Mouse (Mus musculus): ENCODE measurements around the gene Ankrd33. TPM values are rescaled to one million over a fixed set of nuclear protein-coding genes. Genes with fewer than 3 reads are reported as not detected.

Ankrd33 gene
- not detected in 2 replicates for polyA plus RNA-seq (2012; ENCODE audit: insufficient read depth, insufficient read length, missing spikeins)

GRCm38 (mm10) chr15:101115511-101116110 is at the start of gene Ankrd33:
Gene Ankrd33 (plus strand): TSS chr15:101115755.
- no peak for TF ChIP-seq CTCF (IDR thresholded peaks at IDR 0.05; ENCODE audit: low read depth, low read length)
- TF ChIP-seq POLR2A (IDR thresholded peaks at IDR 0.05; ENCODE audit: borderline replicate concordance, low read depth, low read length) = no peak
- no peak within 1 kb of the TSS for H3K27ac ChIP-seq (ENCODE audit: insufficient read depth, low read depth, low read length)
- H3K4me1 ChIP-seq (ENCODE audit: control insufficient read depth, insufficient read depth, low read length) = peaks cover 25% of the 10 kb centered on the region
- H3K4me3 ChIP-seq (ENCODE audit: insufficient read depth, low read length) = no peak within 1 kb of the TSS

GRCm38 (mm10) chr15:101066364-101066847 is 49.1 kb upstream of the Ankrd33 start:
- Histone ChIP-seq H3K4me1 (ENCODE audit: control insufficient read depth, insufficient read depth, low read length) (no peaks in the 10 kb centered on the region), H3K4me3 (ENCODE audit: insufficient read depth, low read length) (no peak overlapping the region), H3K27ac (ENCODE audit: insufficient read depth, low read depth, low read length) (no peak overlapping the region)
- TF ChIP-seq CTCF (IDR thresholded peaks at IDR 0.05; ENCODE audit: low read depth, low read length) (no peak), POLR2A (IDR thresholded peaks at IDR 0.05; ENCODE audit: borderline replicate concordance, low read depth, low read length) (no peak)

- Histone ChIP-seq H3K4me1 (ENCODE audit: control insufficient read depth, insufficient read depth, low read length) (no peaks in the 10 kb centered on the region), H3K4me3 (ENCODE audit: insufficient read depth, low read length) (no peak overlapping the region), H3K27ac (ENCODE audit: insufficient read depth, low read depth, low read length) (no peak overlapping the region)
- no peak for TF ChIP-seq CTCF (IDR thresholded peaks at IDR 0.05; ENCODE audit: low read depth, low read length)
- no peak for TF ChIP-seq POLR2A (IDR thresholded peaks at IDR 0.05; ENCODE audit: borderline replicate concordance, low read depth, low read length)
Observed at GRCm38 (mm10) chr15:101066920-101067696, 48.4 kb upstream of the Ankrd33 start.

- Histone ChIP-seq H3K4me1 (ENCODE audit: control insufficient read depth, insufficient read depth, low read length) (no peaks in the 10 kb centered on the region), H3K4me3 (ENCODE audit: insufficient read depth, low read length) (no peak overlapping the region), H3K27ac (ENCODE audit: insufficient read depth, low read depth, low read length) (no peak overlapping the region)
- TF ChIP-seq CTCF (IDR thresholded peaks at IDR 0.05; ENCODE audit: low read depth, low read length) = no peak
- no peak for TF ChIP-seq POLR2A (IDR thresholded peaks at IDR 0.05; ENCODE audit: borderline replicate concordance, low read depth, low read length)
Observed at GRCm38 (mm10) chr15:101068029-101068428, 47.5 kb upstream of the Ankrd33 start.

GRCm38 (mm10) chr15:101068671-101069070 is 46.9 kb upstream of the Ankrd33 start:
- TF ChIP-seq POLR2A (IDR thresholded peaks at IDR 0.05; ENCODE audit: borderline replicate concordance, low read depth, low read length) = no peak
- TF ChIP-seq CTCF (IDR thresholded peaks at IDR 0.05; ENCODE audit: low read depth, low read length) = no peak
- H3K27ac ChIP-seq (ENCODE audit: insufficient read depth, low read depth, low read length) = no peak overlapping the region
- no peak overlapping the region for H3K4me3 ChIP-seq (ENCODE audit: insufficient read depth, low read length)
- H3K4me1 ChIP-seq (ENCODE audit: control insufficient read depth, insufficient read depth, low read length) = no peaks in the 10 kb centered on the region

GRCm38 (mm10) chr15:101069641-101070190 is 45.8 kb upstream of the Ankrd33 start:
- H3K4me1 ChIP-seq (ENCODE audit: control insufficient read depth, insufficient read depth, low read length) = no peaks in the 10 kb centered on the region
- no peak overlapping the region for H3K27ac ChIP-seq (ENCODE audit: insufficient read depth, low read depth, low read length)
- no peak overlapping the region for H3K4me3 ChIP-seq (ENCODE audit: insufficient read depth, low read length)
- TF ChIP-seq POLR2A (IDR thresholded peaks at IDR 0.05; ENCODE audit: borderline replicate concordance, low read depth, low read length) = no peak
- no peak for TF ChIP-seq CTCF (IDR thresholded peaks at IDR 0.05; ENCODE audit: low read depth, low read length)

- Histone ChIP-seq H3K27ac (ENCODE audit: insufficient read depth, low read depth, low read length) (no peak overlapping the region), H3K4me3 (ENCODE audit: insufficient read depth, low read length) (no peak overlapping the region), H3K4me1 (ENCODE audit: control insufficient read depth, insufficient read depth, low read length) (no peaks in the 10 kb centered on the region)
- no peak for TF ChIP-seq CTCF (IDR thresholded peaks at IDR 0.05; ENCODE audit: low read depth, low read length)
- TF ChIP-seq POLR2A (IDR thresholded peaks at IDR 0.05; ENCODE audit: borderline replicate concordance, low read depth, low read length) = no peak
Observed at GRCm38 (mm10) chr15:101070762-101071161, 44.8 kb upstream of the Ankrd33 start.

GRCm38 (mm10) chr15:101072736-101073135 is 42.8 kb upstream of the Ankrd33 start:
- no peaks in the 10 kb centered on the region; the same call in 1 of the 2 replicates for H3K4me1 ChIP-seq (ENCODE audit: control insufficient read depth, insufficient read depth, low read length)
- no peak overlapping the region for H3K27ac ChIP-seq (ENCODE audit: insufficient read depth, low read depth, low read length)
- H3K4me3 ChIP-seq (ENCODE audit: insufficient read depth, low read length) = no peak overlapping the region
- TF ChIP-seq POLR2A (IDR thresholded peaks at IDR 0.05; ENCODE audit: borderline replicate concordance, low read depth, low read length) (no peak), CTCF (IDR thresholded peaks at IDR 0.05; ENCODE audit: low read depth, low read length) (no peak)

- peaks cover 2% of the 10 kb centered on the region for H3K4me1 ChIP-seq (ENCODE audit: control insufficient read depth, insufficient read depth, low read length)
- TF ChIP-seq POLR2A (IDR thresholded peaks at IDR 0.05; ENCODE audit: borderline replicate concordance, low read depth, low read length) = no peak
- TF ChIP-seq CTCF (IDR thresholded peaks at IDR 0.05; ENCODE audit: low read depth, low read length) = no peak
- no peak overlapping the region for H3K27ac ChIP-seq (ENCODE audit: insufficient read depth, low read depth, low read length)
- H3K4me3 ChIP-seq (ENCODE audit: insufficient read depth, low read length) = no peak overlapping the region
Observed at GRCm38 (mm10) chr15:101074067-101074466, 41.5 kb upstream of the Ankrd33 start.

- Histone ChIP-seq H3K4me3 (ENCODE audit: insufficient read depth, low read length) (no peak overlapping the region), H3K4me1 (ENCODE audit: control insufficient read depth, insufficient read depth, low read length) (peaks cover 6% of the 10 kb centered on the region), H3K27ac (ENCODE audit: insufficient read depth, low read depth, low read length) (no peak overlapping the region)
- TF ChIP-seq POLR2A (IDR thresholded peaks at IDR 0.05; ENCODE audit: borderline replicate concordance, low read depth, low read length) = no peak
- TF ChIP-seq CTCF (IDR thresholded peaks at IDR 0.05; ENCODE audit: low read depth, low read length) = no peak
Observed at GRCm38 (mm10) chr15:101075150-101075549, 40.4 kb upstream of the Ankrd33 start.
